Mouse (Mus musculus) CD8-positive naive resting alpha-beta T cell, adult 2 months (primary cell): ENCODE measurements around the gene 1700084M14Rik.
"Not testable (repeated sequence)": the region's sequence is repeated elsewhere in the genome, so short reads cannot be mapped to it uniquely, and the experiment has no call there.

Experiments used
- DNase-seq, 2 experiments: peaks; one replicate each; pipeline ENCODE4 v3.0.0; 2022; ENCODE audit warnings: low read depth in 2 of 2, low spot score in 2 of 2

Gene 1700084M14Rik

DNA sequence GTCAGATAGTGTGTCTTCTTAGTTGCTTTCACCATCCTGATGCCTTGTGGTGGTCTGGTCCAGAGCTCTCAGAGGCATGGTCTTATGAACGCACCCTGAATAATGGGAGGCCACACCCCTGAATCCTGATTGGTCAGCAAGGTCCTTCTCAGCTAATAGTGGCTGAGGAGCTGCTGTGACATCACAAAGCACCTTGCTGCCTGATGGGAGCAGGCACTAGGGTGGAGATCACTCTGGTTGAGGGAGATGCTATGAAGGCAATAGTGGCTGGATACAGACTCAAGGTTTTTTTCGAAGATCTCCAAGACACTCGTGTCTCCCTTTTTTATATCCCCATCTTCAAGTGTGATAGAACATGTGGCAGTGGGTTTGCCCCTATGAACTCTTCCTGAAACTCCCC lies at the start of gene 1700084M14Rik:
Gene 1700084M14Rik, minus strand, starts transcription at position 101 of the 400 bp plus-strand sequence.
- DNase-seq = not testable (repeated sequence)
